Mouse (Mus musculus) G1E (cell line): ENCODE measurements at regions not wholly inside any gene's neighbourhood (a gene's known extent, or its start where the extent isn't known, plus 50 kb on each side); places are given as distances from the start of the nearest gene placed in this dataset.

Experiments used
- CTCF ChIP-seq: IDR thresholded peaks from 2 replicates; pipeline ENCODE4 v1.5.1; 2012; ENCODE audit warnings: low read depth, low read length, inconsistent platforms, mixed read lengths
- GATA1 ChIP-seq: IDR thresholded peaks from 2 replicates; pipeline ENCODE4 v1.6.1; 2012; ENCODE audit warnings: borderline replicate concordance, low read length, inconsistent platforms, mixed read lengths
- GATA2 ChIP-seq: IDR thresholded peaks from 2 replicates; pipeline ENCODE4 v1.6.1; 2012; ENCODE audit warnings: low read depth, low read length, inconsistent platforms, borderline replicate concordance
- POLR2AphosphoS5 ChIP-seq: IDR thresholded peaks from 2 replicates; pipeline ENCODE4 v1.6.1; 2012; ENCODE audit warnings: low read depth, low read length, inconsistent platforms; ENCODE audit not compliant: insufficient replicate concordance
- TAL1 ChIP-seq: conservative IDR thresholded peaks from 2 replicates; pipeline ENCODE4 v1.6.1; 2012; ENCODE audit warnings: low read depth, low read length, inconsistent platforms, mixed read lengths

GRCm38 (mm10) chr2:46183241-46183640, 1066.0 kb upstream of the Zeb2 start:
- TF ChIP-seq CTCF: no peak
- TF ChIP-seq GATA1: no peak
- no peak for TF ChIP-seq TAL1
- no peak for TF ChIP-seq POLR2AphosphoS5
- no peak for TF ChIP-seq GATA2
